Mouse (Mus musculus) left cerebral cortex, postnatal 25 days (tissue): ENCODE data around the gene Orc2. TPM values are rescaled to one million over a fixed set of nuclear protein-coding genes. Genes with fewer than 3 reads are reported as not detected.

Experiments used
- DNase-seq, 2 experiments: peaks; one replicate each; pipeline ENCODE4 v3.0.0; 2022; ENCODE audit warnings: low spot score in 2 of 2, mixed read lengths in 1 of 2
- intact Hi-C: fragments of 180-260 bp; cut with DNase I; formaldehyde crosslinking; loops from one replicate; pipeline ENCODE4 v1.15.1; 2025
- total RNA-seq, 2 experiments: library from RNA; stranded (reverse); gene quantifications; 2 replicates each; pipeline ENCODE4 v1.2.3; 2021

The Orc2 gene
- total RNA-seq, 2 experiments from 2014 or later = 25.5 to 26.5 TPM

DNA sequence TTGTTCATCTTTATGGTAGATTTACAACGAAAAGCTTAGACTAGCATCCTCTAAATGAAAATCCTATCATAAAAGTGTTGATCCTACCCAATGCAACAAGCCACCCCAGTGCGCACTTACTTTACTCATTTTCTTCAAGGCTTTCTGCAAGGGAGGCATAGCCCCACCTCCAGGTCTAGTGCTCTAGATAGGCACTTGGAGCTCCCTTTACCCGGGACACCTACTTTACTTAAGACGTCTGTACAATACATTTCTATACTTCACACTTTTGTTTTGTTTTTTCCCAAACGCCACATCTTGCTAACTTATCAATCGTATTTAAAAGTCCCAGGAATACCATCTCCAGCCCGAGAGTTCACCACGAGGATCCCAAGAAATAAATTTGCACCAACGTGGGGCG, 60.2 kb downstream of the Orc2 start:
- intact Hi-C loops = loop anchor here (2.0 kb wide), 1 partner anchor 52 kb away; the partner anchor contains the start of gene Bzw1
- DNase-seq = no peak

DNA sequence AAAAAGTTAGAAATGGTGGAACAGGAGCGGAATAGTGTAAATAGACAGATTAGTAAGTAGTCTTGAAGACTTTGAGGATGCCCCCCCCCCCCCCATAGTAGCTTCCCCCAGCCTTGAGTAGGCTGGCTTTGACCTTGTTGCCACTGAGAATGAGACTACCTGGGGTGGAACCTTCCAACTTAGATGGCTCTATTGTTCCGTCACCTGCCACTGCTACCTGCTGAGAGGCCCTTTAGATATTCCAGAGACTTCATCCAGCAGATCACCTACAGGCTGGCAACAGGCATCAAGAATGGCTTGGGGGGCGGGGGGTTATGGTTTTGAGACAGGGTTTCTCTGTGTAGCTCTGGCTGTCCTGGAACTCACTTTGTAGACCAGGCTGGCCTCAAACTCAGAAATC, 80.4 kb downstream of the Orc2 start:
- intact Hi-C loops = no loop called here
- no peak for DNase-seq

DNA sequence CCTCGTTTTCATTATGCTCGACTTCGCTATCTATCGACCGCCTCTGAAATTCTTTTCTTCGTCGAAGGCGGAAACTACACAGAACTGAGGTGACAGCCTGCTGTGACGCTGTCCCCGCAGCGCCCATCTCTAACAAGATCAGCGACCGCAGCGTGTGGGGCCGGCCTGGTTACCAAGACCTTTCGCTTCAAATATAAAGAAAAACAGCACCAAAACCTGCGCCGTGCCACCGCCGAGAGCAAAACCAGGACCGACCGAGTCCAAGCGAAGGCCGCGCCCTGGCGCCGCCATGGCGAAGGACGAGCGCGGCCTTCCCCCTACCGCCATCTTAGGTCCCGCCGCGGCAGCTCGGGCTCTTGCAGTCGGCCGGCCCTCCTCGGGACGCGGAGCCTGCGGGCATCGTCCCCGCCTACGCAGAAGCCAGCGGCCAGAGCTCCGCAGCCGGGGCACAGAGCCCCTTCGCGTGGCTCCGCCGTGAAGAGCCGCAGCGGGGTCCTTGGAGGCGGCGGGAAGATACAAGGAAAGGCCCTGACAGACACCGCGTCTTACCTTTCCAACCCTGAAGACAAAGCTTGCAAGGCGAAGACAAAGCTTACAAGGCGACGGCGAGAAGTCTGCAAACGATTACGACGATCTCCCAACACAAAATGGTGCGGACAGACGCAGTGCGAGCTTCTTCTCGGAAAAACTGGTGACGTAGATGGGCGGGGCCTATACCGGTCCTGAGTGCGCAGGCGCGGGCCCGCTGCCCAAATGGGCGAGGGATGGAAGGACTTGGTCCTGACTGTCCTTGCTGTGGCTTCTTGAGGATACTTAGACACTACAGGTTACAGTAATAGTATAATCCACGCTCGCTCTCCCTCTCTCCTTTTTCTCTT, 81.3 kb downstream of the Orc2 start, which contains the start of gene Clk1:
Gene Clk1 (minus strand): TSS at position 696 of the 878 bp plus-strand sequence.
- intact Hi-C loops = no loop called here
- peak; percentile 94 to 97 for DNase-seq

DNA sequence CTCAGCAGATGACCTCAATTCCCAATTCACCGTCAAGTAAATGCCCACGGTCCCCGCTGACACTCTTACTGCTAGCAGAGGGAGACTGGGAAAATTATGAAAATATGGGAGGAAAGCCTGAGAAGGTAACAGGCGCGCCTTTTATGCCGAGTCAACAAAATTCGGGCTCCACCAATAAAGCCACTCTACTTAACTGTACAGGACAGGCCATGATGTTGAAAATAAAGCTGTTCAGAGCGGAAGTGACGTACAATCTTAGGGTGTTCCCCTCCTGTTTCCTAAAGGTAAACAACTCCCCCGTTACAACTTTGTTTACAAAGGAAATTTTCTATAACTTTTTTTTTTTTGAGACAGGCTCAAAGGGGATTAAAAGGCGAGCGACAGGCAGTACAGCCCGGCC, 82.0 kb downstream of the Orc2 start:
- intact Hi-C loops = no loop called here
- DNase-seq = peak in 1 of 2 experiments; percentile 28

DNA sequence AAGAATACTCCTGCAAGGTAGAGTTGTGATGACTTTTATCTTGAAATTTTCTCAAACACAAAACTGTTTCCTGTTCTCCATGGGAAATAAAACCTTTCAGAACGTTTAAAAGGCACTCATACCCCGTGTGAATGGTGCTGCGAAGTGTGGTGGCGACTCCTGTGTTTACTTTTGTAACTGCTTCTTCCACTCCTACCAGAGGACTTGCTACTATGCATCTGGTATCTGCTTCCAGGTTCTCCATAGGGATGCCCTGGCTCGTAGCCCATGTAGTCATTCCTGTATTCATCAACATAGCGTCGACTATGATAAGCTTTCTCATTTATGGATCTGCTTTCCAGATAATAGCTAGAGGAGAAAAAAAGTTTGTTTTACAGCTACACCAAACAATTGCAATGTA, 83.9 kb downstream of the Orc2 start:
- intact Hi-C loops = no loop called here
- DNase-seq = peak in 1 of 2 experiments; percentile 17

DNA sequence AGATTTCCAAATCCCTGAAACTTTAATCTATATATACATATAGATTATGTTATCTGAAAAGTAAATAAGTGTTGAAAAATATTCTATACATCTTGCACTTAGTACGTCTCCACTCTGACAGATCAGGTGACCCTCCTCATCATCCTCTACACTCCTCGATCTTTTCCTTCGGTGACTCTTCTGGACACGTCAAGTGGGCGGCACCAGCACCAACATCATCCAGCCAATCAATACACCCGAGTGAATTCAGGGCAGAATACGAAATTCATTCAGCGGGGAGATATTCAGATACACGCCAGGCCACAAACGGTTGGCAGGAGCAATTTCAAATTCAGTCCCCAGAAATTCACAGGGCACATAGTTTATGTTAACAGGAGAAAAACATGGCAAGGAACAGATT, 84.9 kb downstream of the Orc2 start:
- intact Hi-C loops = no loop called here
- no peak for DNase-seq

DNA sequence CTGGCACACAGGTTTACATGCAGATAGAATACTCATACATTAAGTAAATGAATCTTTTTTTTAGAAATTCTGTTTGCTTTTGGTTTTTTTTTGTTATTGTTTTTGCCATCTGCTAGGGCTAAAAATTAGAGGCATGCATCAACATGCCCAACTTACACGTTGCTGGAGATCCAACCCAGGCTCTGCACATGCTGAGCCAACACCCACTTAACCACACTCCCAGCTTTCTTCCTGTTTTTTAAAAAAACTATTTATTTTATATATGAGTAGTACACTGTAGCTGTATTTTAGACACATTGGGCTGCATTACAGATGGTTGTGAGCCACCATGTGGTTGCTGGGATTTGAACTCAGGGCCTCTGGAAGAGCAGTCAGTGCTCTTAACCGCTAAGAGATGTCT, 88.9 kb downstream of the Orc2 start:
- DNase-seq = no peak
- intact Hi-C loops = loop anchor here (2.0 kb wide), 1 partner anchor 13 kb away; no protein-coding TSS in a partner anchor

DNA sequence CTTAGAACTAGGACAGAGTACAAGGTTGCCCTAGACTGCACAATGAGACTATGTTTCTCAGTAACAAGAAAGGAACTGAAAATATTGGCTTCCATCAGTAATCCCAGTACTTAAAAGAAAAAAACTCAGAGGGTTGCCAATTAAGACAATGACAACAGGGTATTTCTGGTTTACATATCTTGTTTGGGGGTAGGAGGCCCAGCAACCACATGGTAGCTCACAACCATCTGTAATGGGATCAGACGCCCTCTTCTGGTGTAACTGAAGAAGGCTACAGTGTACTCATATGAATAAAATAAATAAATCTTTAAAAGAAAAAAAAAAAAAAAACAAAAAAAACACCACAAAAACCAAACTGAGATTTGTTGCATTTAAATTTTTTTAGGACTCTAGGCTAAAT, 89.5 kb downstream of the Orc2 start:
- DNase-seq = no peak
- intact Hi-C loops = no loop called here

Other genes with a start within 250 kb of the Orc2 start
- gene Aox2, start 226.8 kb downstream of the Orc2 start, total RNA-seq = not detected
- gene Bzw1, start 112.2 kb downstream of the Orc2 start, total RNA-seq = 100 to 1,000 TPM; 164 to 173 TPM
- gene Clk1, start 81.0 kb downstream of the Orc2 start, total RNA-seq = 100 to 1,000 TPM in 1 of 2 experiments, 10 to 100 TPM in 1; 92.9 to 123 TPM
- 10 to 100 TPM; 14.7 to 21.7 TPM for gene Nif3l1, start 60.0 kb downstream of the Orc2 start, total RNA-seq
- gene Ppil3, start 59.6 kb downstream of the Orc2 start, total RNA-seq = 10 to 100 TPM; 27.1 to 27.8 TPM
- gene Fam126b, start 81.2 kb upstream of the Orc2 start, total RNA-seq = 100 to 1,000 TPM; 137 to 145 TPM
- 100 to 1,000 TPM; 111 to 112 TPM for gene Ndufb3, start 81.3 kb upstream of the Orc2 start, total RNA-seq
- gene Als2cr12, start 190.9 kb upstream of the Orc2 start, total RNA-seq = not detected
- gene Cflar, start 206.4 kb upstream of the Orc2 start, total RNA-seq = 10 to 100 TPM; 23.9 to 25.8 TPM